Mouse (Mus musculus) MEL (cell line): ENCODE measurements at regions not wholly inside any gene's neighbourhood (a gene's known extent, or its start where the extent isn't known, plus 50 kb on each side); places are given as distances from the start of the nearest gene placed in this dataset.

Source experiments
- CTCF ChIP-seq, 3 experiments: IDR thresholded peaks in 2 of 3; conservative IDR thresholded peaks in 1 of 3; 2 replicates each; pipeline ENCODE4 v1.5.1; 2011 to 2012; ENCODE audit warnings: low read length in 3 of 3, low read depth in 2 of 3, mild to moderate bottlenecking in 2 of 3, improper control_type of control experiment in 1 of 3, inconsistent platforms in 1 of 3, mixed read lengths in 1 of 3, moderate library complexity in 1 of 3; ENCODE audit not compliant: control insufficient read depth in 1 of 3, insufficient read depth in 1 of 3, poor library complexity in 1 of 3, severe bottlenecking in 1 of 3
- E2F4 ChIP-seq: IDR thresholded peaks from 2 replicates; pipeline ENCODE4 v1.6.1; 2011; ENCODE audit warnings: low read depth, low read length, improper control_type of control experiment, borderline replicate concordance
- EP300 ChIP-seq, 2 experiments: IDR thresholded peaks; 2 replicates each; pipeline ENCODE4 v1.6.1; 2011; ENCODE audit warnings: improper control_type of control experiment in 2 of 2, low read length in 2 of 2, low read depth in 1 of 2, mild to moderate bottlenecking in 1 of 2
- ETS1 ChIP-seq: IDR thresholded peaks from 2 replicates; pipeline ENCODE4 v1.6.1; 2012; ENCODE audit warnings: low read depth, mild to moderate bottlenecking, inconsistent platforms, low read length, improper control_type of control experiment, moderate library complexity
- MAFK ChIP-seq: IDR thresholded peaks from 2 replicates; pipeline ENCODE4 v1.6.1; 2011; ENCODE audit warnings: low read depth, mild to moderate bottlenecking, low read length, improper control_type of control experiment, borderline replicate concordance
- MYC ChIP-seq: IDR thresholded peaks from 2 replicates; pipeline ENCODE4 v1.6.1; 2011; ENCODE audit warnings: low read depth, mild to moderate bottlenecking, low read length, improper control_type of control experiment, moderate library complexity
- POLR2A ChIP-seq, 2 experiments: IDR thresholded peaks; 2 replicates each; pipeline ENCODE4 v1.6.1; 2011 to 2012; ENCODE audit warnings: low read length in 2 of 2, mild to moderate bottlenecking in 2 of 2, control low read depth in 1 of 2, improper control_type of control experiment in 1 of 2, low read depth in 1 of 2, moderate library complexity in 1 of 2; ENCODE audit not compliant: control insufficient read depth in 1 of 2, insufficient read depth in 1 of 2, poor library complexity in 1 of 2
- POLR2AphosphoS2 ChIP-seq: IDR thresholded peaks from 2 replicates; pipeline ENCODE4 v1.6.1; 2011; ENCODE audit warnings: low read length, improper control_type of control experiment
- POLR2AphosphoS5 ChIP-seq: IDR thresholded peaks from 2 replicates; pipeline ENCODE4 v1.6.1; 2012; ENCODE audit warnings: low read depth, borderline replicate concordance, mild to moderate bottlenecking, inconsistent platforms, low read length, moderate library complexity, mixed read lengths
- RCOR1 ChIP-seq: IDR thresholded peaks from 2 replicates; pipeline ENCODE4 v1.6.1; 2012; ENCODE audit warnings: low read depth, mild to moderate bottlenecking, inconsistent platforms, low read length, improper control_type of control experiment
- SIN3A ChIP-seq: IDR thresholded peaks from 2 replicates; pipeline ENCODE4 v1.6.1; 2012; ENCODE audit warnings: low read length, improper control_type of control experiment, inconsistent platforms
- TAL1 ChIP-seq: IDR thresholded peaks from 2 replicates; pipeline ENCODE4 v1.6.1; 2012; ENCODE audit warnings: mild to moderate bottlenecking, inconsistent platforms, low read length, moderate library complexity, mixed read lengths
- TCF12 ChIP-seq: IDR thresholded peaks from 2 replicates; pipeline ENCODE4 v1.6.1; 2014; ENCODE audit warnings: low read depth, mild to moderate bottlenecking, inconsistent platforms, low read length, improper control_type of control experiment, moderate library complexity

DNA sequence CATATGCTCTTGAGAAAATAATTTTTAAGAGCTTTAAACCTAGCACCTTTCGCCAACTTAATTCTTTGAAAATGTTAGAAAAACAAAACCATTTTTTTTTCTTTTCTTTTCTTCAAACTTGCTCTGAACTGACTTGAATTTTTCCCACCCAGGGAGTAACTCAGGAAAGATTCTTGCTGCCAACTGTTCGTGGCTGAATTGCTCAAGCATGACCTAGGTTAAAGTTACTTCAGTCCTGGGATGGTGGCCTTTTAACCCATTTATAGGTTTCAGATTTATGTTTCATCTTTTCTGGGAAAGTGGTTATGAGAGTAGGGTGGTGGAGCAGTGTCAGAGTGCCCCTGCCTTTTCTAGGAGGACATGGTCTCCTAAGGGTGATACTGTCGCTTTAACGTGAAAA is 466.4 kb upstream of the N6amt1 start:
- TF ChIP-seq POLR2A (IDR thresholded peaks at IDR 0.05; ENCODE audit: control insufficient read depth in 1 of 2, insufficient read depth in 1 of 2, low read depth in 1 of 2, low read length in 2 of 2, poor library complexity in 1 of 2) (no peak), RCOR1 (no peak), CTCF (IDR thresholded peaks at IDR 0.05 in 2 of 3, conservative IDR thresholded peaks at IDR 0.05 in 1 of 3; ENCODE audit: control insufficient read depth in 1 of 3, insufficient read depth in 1 of 3, low read depth in 2 of 3, low read length in 3 of 3, poor library complexity in 1 of 3, severe bottlenecking in 1 of 3) (no peak), POLR2AphosphoS2 (no peak), TAL1 (no peak), SIN3A (no peak), EP300 (IDR thresholded peaks at IDR 0.05; ENCODE audit: low read depth in 1 of 2, low read length in 2 of 2) (no peak), TCF12 (no peak), E2F4 (no peak), MAFK (no peak), MYC (no peak), ETS1 (no peak), POLR2AphosphoS5 (no peak)
